Mouse (Mus musculus): ENCODE measurements at regions not wholly inside any gene's neighbourhood (a gene's known extent, or its start where the extent isn't known, plus 50 kb on each side); places are given as distances from the start of the nearest gene placed in this dataset.

DNA sequence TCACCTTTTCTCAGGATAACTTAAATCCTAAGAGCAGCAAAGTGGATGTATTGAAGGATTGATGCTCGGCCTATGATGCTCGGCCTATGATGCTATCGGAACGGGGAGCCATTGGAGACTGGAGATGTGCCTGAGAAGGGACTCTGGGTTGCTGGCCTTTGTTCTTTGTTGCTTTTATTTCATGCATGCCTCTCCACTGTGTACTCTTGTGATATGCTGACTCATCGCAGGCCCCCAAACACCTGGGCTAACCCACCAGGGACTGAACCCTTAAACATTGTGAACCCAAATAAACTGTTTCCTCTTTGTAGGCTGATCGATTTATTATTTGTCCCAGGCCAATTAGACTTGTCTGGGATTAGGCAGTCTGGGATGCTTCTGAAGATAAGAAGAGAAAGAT is 61.9 kb downstream of the Pdcl3 start:
- Histone ChIP-seq H3K27me3 (ENCODE audit: control insufficient read depth, insufficient read depth, low read length) (no peaks in the 10 kb centered on the region), H3K4me1 (ENCODE audit: control insufficient read depth, insufficient read depth, low read length) (no peaks in the 10 kb centered on the region), H3K9ac (replicated peaks; ENCODE audit: low read length) (no peak overlapping the region), H3K4me3 (ENCODE audit: low read depth, low read length) (no peak overlapping the region), H3K36me3 (replicated peaks; ENCODE audit: control insufficient read depth, insufficient read depth, low read depth, low read length) (no peaks in the 10 kb centered on the region), H3K9me3 (replicated peaks; ENCODE audit: control insufficient read depth, low read length) (no peaks in the 10 kb centered on the region; the same call in 1 of the 2 replicates), H3K27ac (replicated peaks; ENCODE audit: low read depth, low read length) (no peak overlapping the region), H3K4me2 (ENCODE audit: low read depth, low read length) (no peak overlapping the region)
- DNase-seq (ENCODE audit: low spot score) (no peak), ATAC-seq (replicated peaks; ENCODE audit: insufficient number of reproducible peaks, low FRiP score, low TSS enrichment, low read depth) (no peak)
- 92% methylated on average over 6 of the region's 6 CpGs for WGBS

DNA sequence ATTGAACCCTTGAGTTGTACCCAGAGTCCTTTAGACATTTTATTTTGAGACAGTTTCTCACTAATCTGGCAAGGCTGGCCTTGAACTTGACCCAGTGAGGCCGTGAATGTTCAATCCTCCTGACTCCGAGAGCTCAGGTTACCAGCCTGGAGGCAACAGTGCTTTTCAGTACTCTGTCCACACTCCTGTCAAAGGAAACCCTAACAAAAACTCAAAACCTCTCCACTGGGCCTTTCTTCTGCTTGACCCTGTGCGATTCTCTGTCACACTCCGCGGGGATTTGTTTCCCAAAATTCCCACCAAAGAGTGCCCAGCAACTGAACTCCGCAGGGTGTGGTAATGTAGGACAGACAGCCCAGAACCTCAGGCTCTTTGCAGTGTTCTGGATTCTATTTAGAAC is 71.9 kb downstream of the Pdcl3 start:
- 47% methylated on average over 6 of the region's 6 CpGs for WGBS
- Histone ChIP-seq H3K27me3 (ENCODE audit: control insufficient read depth, insufficient read depth, low read length) (no peaks in the 10 kb centered on the region), H3K9ac (replicated peaks; ENCODE audit: low read length) (no peak overlapping the region), H3K4me1 (ENCODE audit: control insufficient read depth, insufficient read depth, low read length) (no peaks in the 10 kb centered on the region), H3K4me2 (ENCODE audit: low read depth, low read length) (no peak overlapping the region), H3K36me3 (replicated peaks; ENCODE audit: control insufficient read depth, insufficient read depth, low read depth, low read length) (no peaks in the 10 kb centered on the region), H3K9me3 (replicated peaks; ENCODE audit: control insufficient read depth, low read length) (no peaks in the 10 kb centered on the region), H3K4me3 (ENCODE audit: low read depth, low read length) (no peak overlapping the region), H3K27ac (replicated peaks; ENCODE audit: low read depth, low read length) (no peak overlapping the region)
- no peak for ATAC-seq (replicated peaks; ENCODE audit: insufficient number of reproducible peaks, low FRiP score, low TSS enrichment, low read depth)
- peak; percentile 20 for DNase-seq (ENCODE audit: low spot score)

DNA sequence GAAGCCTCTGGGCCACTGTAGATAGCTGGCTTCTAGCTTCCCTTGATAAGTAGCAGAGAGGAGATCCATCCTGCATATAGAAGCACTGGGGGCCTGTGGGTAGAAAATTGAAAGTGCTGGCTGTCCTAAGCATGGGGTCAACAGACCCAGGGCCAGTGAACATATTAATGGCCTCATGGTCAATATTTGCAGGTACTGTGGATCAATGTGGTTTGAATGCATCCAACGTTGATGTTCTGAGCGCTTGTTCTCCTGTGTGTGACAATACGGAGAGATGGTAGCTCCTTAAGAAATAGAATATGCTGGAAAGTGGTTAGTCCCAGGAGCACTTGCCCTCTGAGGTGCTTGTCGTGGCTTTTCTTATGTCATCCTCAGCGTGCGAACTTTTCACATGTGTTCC is 77.1 kb downstream of the Pdcl3 start:
- H3K9ac ChIP-seq (replicated peaks; ENCODE audit: low read length), result no peak overlapping the region
- WGBS, result 90% methylated on average over 6 of the region's 6 CpGs
- no peaks in the 10 kb centered on the region for H3K9me3 ChIP-seq (replicated peaks; ENCODE audit: control insufficient read depth, low read length)
- no peak overlapping the region for H3K27ac ChIP-seq (replicated peaks; ENCODE audit: low read depth, low read length)
- no peaks in the 10 kb centered on the region for H3K27me3 ChIP-seq (ENCODE audit: control insufficient read depth, insufficient read depth, low read length)
- H3K36me3 ChIP-seq (replicated peaks; ENCODE audit: control insufficient read depth, insufficient read depth, low read depth, low read length), result no peaks in the 10 kb centered on the region
- H3K4me1 ChIP-seq (ENCODE audit: control insufficient read depth, insufficient read depth, low read length), result no peaks in the 10 kb centered on the region
- H3K4me2 ChIP-seq (ENCODE audit: low read depth, low read length), result no peak overlapping the region
- no peak overlapping the region for H3K4me3 ChIP-seq (ENCODE audit: low read depth, low read length)
- no peak for ATAC-seq (replicated peaks; ENCODE audit: insufficient number of reproducible peaks, low FRiP score, low TSS enrichment, low read depth)
- DNase-seq (ENCODE audit: low spot score), result no peak

DNA sequence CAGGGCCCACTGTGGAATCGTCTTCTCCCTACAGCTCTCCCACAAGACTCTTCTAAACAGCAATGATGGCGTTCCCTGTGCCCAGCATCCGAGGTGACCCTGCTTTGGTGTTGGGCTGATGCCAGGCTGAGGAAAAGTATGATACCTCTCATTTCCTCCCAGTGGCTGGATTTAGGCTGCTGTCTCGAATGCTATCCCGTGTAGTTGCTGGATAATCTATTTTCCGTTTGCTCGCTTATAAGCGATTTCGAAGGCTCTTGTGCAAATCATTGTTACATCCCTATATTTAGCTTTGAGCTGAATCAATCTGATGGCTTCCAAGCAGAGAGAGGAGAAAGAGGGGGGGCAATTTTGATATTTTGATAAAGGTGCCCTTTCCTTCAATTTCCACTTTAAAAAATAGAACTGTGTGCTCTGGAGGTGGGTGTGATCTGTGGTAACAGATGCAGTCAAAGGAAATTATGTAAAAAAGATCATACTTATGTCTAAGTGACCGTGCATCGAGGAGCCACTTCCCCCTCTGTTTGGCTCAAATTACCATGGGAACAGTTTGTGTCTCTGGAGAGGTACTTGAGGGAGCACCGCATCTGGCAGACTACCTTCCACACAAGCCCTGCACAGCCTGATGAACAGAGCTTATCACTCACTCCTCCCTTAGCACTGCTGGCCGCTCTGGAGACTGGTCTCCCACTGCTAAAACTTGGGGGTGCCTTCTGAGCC is 78.4 kb downstream of the Pdcl3 start:
- ATAC-seq (replicated peaks; ENCODE audit: insufficient number of reproducible peaks, low FRiP score, low TSS enrichment, low read depth), result no peak
- DNase-seq (ENCODE audit: low spot score), result peak; percentile 22

DNA sequence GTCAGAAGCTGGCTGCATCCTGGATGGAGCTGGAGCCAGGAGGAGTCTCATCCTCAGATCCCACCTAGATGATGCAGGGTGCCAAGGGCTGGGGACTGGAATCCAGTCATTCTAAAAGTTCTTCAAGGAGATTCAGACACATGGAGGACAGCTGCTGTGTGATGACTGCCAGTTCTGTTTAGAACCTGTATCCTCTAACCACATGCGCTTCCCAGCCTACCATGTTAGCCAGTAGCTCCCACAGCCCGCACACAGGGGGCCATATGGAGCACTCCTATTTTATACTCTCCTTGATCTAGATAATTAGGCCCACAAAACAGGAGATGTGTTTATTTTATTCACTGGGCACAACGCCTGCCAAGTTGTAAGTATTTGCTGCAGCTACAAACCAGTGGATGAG is 79.4 kb downstream of the Pdcl3 start:
- H3K4me2 ChIP-seq (ENCODE audit: low read depth, low read length), result no peak overlapping the region
- H3K9me3 ChIP-seq (replicated peaks; ENCODE audit: control insufficient read depth, low read length), result no peaks in the 10 kb centered on the region
- ATAC-seq (replicated peaks; ENCODE audit: insufficient number of reproducible peaks, low FRiP score, low TSS enrichment, low read depth) (no peak), DNase-seq (ENCODE audit: low spot score) (no peak)
- H3K4me3 ChIP-seq (ENCODE audit: low read depth, low read length), result no peak overlapping the region
- no peaks in the 10 kb centered on the region for H3K4me1 ChIP-seq (ENCODE audit: control insufficient read depth, insufficient read depth, low read length)
- no peaks in the 10 kb centered on the region for H3K36me3 ChIP-seq (replicated peaks; ENCODE audit: control insufficient read depth, insufficient read depth, low read depth, low read length)
- H3K27me3 ChIP-seq (ENCODE audit: control insufficient read depth, insufficient read depth, low read length), result no peaks in the 10 kb centered on the region
- 87% methylated on average over 3 of the region's 3 CpGs for WGBS
- no peak overlapping the region for H3K9ac ChIP-seq (replicated peaks; ENCODE audit: low read length)
- H3K27ac ChIP-seq (replicated peaks; ENCODE audit: low read depth, low read length), result no peak overlapping the region

More for the DNA sequence above, 78.4 kb downstream of the Pdcl3 start:
- H3K36me3 ChIP-seq (replicated peaks; ENCODE audit: control insufficient read depth, insufficient read depth, low read depth, low read length), result no peaks in the 10 kb centered on the region
- H3K27ac ChIP-seq (replicated peaks; ENCODE audit: low read depth, low read length), result no peak overlapping the region
- no peak overlapping the region for H3K4me3 ChIP-seq (ENCODE audit: low read depth, low read length)
- H3K4me1 ChIP-seq (ENCODE audit: control insufficient read depth, insufficient read depth, low read length), result no peaks in the 10 kb centered on the region
- no peak overlapping the region for H3K9ac ChIP-seq (replicated peaks; ENCODE audit: low read length)
- H3K27me3 ChIP-seq (ENCODE audit: control insufficient read depth, insufficient read depth, low read length), result no peaks in the 10 kb centered on the region
- H3K9me3 ChIP-seq (replicated peaks; ENCODE audit: control insufficient read depth, low read length), result no peaks in the 10 kb centered on the region
- 72% methylated on average over 13 of the region's 13 CpGs for WGBS
- no peak overlapping the region for H3K4me2 ChIP-seq (ENCODE audit: low read depth, low read length)

DNA sequence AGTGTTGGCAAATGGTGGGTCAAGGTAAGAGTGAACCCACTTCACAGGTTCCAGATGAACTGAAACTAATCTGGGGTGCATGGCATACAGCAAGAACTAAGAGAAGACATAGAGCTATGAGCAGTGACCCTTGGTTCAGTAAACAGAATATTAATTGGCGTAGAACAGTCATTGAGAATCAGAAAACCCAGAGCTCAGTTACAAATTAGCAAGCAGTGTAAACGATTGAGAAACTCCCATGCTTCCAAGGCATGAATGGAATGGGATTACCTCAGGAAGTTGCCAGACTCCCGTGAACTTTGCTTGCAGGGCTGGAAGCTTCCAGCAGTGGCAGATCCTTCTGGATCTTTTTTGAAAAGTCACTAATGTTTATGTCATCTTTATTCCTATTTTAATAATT is 82.5 kb downstream of the Pdcl3 start:
- Histone ChIP-seq H3K4me3 (ENCODE audit: low read depth, low read length) (no peak overlapping the region), H3K4me1 (ENCODE audit: control insufficient read depth, insufficient read depth, low read length) (no peaks in the 10 kb centered on the region), H3K36me3 (replicated peaks; ENCODE audit: control insufficient read depth, insufficient read depth, low read depth, low read length) (no peaks in the 10 kb centered on the region), H3K27me3 (ENCODE audit: control insufficient read depth, insufficient read depth, low read length) (no peaks in the 10 kb centered on the region), H3K27ac (replicated peaks; ENCODE audit: low read depth, low read length) (no peak overlapping the region), H3K9me3 (replicated peaks; ENCODE audit: control insufficient read depth, low read length) (no peaks in the 10 kb centered on the region), H3K4me2 (ENCODE audit: low read depth, low read length) (no peak overlapping the region), H3K9ac (replicated peaks; ENCODE audit: low read length) (no peak overlapping the region)
- DNase-seq (ENCODE audit: low spot score), result no peak
- ATAC-seq (replicated peaks; ENCODE audit: insufficient number of reproducible peaks, low FRiP score, low TSS enrichment, low read depth), result no peak
- 58% methylated on average over 3 of the region's 3 CpGs for WGBS

DNA sequence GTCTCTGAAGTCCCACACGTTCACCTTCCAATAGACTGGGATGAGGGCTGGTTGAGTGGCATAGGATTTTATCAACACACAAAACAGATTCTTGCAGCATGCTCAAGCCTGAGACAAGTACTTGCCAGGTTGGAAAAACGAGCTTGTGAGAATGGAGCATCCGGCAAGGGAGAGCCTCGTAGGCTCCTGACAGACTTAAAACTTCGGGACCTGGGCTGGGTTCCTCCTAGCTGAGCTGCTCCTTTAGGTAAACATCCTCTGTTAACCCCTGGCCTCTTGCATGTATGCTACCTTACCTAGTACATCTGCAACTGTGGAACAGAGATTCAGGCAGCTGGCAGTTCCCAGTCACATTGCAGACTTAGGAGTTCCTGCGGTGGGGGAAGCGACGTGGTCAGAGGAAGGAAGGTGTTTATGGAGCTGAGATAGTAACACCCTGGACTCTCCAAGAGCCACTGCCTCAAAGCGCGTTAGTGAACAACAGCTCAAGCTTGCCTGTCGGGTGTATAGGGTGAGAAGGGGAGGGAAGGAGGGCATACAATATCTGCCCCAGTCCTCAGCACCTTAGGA is 83.8 kb downstream of the Pdcl3 start:
- Histone ChIP-seq H3K27ac (replicated peaks; ENCODE audit: low read depth, low read length) (no peak overlapping the region), H3K4me2 (ENCODE audit: low read depth, low read length) (no peak overlapping the region), H3K9ac (replicated peaks; ENCODE audit: low read length) (no peak overlapping the region), H3K4me3 (ENCODE audit: low read depth, low read length) (no peak overlapping the region), H3K36me3 (replicated peaks; ENCODE audit: control insufficient read depth, insufficient read depth, low read depth, low read length) (no peaks in the 10 kb centered on the region), H3K4me1 (ENCODE audit: control insufficient read depth, insufficient read depth, low read length) (no peaks in the 10 kb centered on the region), H3K9me3 (replicated peaks; ENCODE audit: control insufficient read depth, low read length) (no peaks in the 10 kb centered on the region), H3K27me3 (ENCODE audit: control insufficient read depth, insufficient read depth, low read length) (no peaks in the 10 kb centered on the region)
- no peak for ATAC-seq (replicated peaks; ENCODE audit: insufficient number of reproducible peaks, low FRiP score, low TSS enrichment, low read depth)
- no peak for DNase-seq (ENCODE audit: low spot score)
- 73% methylated on average over 11 of the region's 11 CpGs for WGBS

DNA sequence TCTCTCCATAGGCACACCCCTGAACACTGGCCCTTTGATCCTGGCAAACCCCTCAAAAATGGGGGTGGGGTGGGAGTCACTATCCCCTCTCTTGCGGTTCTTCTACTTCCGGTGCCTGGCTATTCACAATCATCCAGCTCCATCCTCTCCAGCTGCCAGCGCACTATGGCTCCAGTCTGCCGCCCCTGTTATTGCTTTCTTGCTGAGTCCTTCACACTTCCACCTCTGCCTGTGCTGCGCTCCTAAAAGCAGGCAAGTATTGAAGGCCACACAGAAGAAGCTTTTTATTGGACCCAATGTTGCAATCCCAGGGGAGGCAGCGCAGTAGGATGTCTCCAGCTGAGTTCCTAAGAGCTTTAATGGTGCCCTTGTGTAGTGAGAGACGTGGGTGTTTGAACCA is 84.3 kb downstream of the Pdcl3 start:
- WGBS, result 64% methylated on average over 7 of the region's 7 CpGs
- Histone ChIP-seq H3K9ac (replicated peaks; ENCODE audit: low read length) (no peak overlapping the region), H3K4me2 (ENCODE audit: low read depth, low read length) (no peak overlapping the region), H3K9me3 (replicated peaks; ENCODE audit: control insufficient read depth, low read length) (no peaks in the 10 kb centered on the region), H3K27me3 (ENCODE audit: control insufficient read depth, insufficient read depth, low read length) (no peaks in the 10 kb centered on the region), H3K27ac (replicated peaks; ENCODE audit: low read depth, low read length) (no peak overlapping the region), H3K36me3 (replicated peaks; ENCODE audit: control insufficient read depth, insufficient read depth, low read depth, low read length) (no peaks in the 10 kb centered on the region), H3K4me3 (ENCODE audit: low read depth, low read length) (no peak overlapping the region), H3K4me1 (ENCODE audit: control insufficient read depth, insufficient read depth, low read length) (no peaks in the 10 kb centered on the region)
- DNase-seq (ENCODE audit: low spot score) (no peak), ATAC-seq (replicated peaks; ENCODE audit: insufficient number of reproducible peaks, low FRiP score, low TSS enrichment, low read depth) (no peak)
